Mouse (Mus musculus) midbrain, embryonic 11.5 days (tissue): Measurements from ENCODE around the gene Msl3l2. TPM values are rescaled to one million over a fixed set of nuclear protein-coding genes. Genes with fewer than 3 reads are reported as not detected.

Source experiments
- ATAC-seq: fragments of 200-750 bp; cut with Nextera tagmentation; 2 replicates; pipeline ENCODE4 v1.8.0; 2017; ENCODE audit warnings: moderate TSS enrichment, moderate library complexity; ENCODE audit not compliant: low FRiP score
- DNase-seq: peaks from one replicate; pipeline ENCODE4 v3.0.0; 2015; ENCODE audit warnings: low spot score; ENCODE audit errors: missing footprints
- H3K27ac ChIP-seq: fragments of 300-500 bp; sonication (generic); 2 replicates; pipeline ENCODE4 v1.5.1; 2014; ENCODE audit warnings: low read depth, low read length
- H3K27me3 ChIP-seq: fragments of 300-500 bp; sonication (generic); 2 replicates; pipeline ENCODE4 v1.6.1; 2014; ENCODE audit warnings: mild to moderate bottlenecking, low read length, moderate library complexity, mixed read lengths; ENCODE audit not compliant: control insufficient read depth, insufficient read depth
- H3K36me3 ChIP-seq: fragments of 300-500 bp; sonication (generic); 2 replicates; pipeline ENCODE4 v1.6.1; 2014; ENCODE audit warnings: mild to moderate bottlenecking, low read length, moderate library complexity, mixed read lengths; ENCODE audit not compliant: control insufficient read depth, insufficient read depth
- H3K4me1 ChIP-seq: fragments of 300-500 bp; sonication (generic); 2 replicates; pipeline ENCODE4 v1.6.1; 2014; ENCODE audit warnings: low read length; ENCODE audit not compliant: control insufficient read depth, insufficient read depth
- H3K4me2 ChIP-seq: fragments of 300-500 bp; sonication (generic); 2 replicates; pipeline ENCODE4 v1.6.1; 2014; ENCODE audit warnings: mild to moderate bottlenecking, moderate library complexity
- H3K4me3 ChIP-seq: fragments of 300-500 bp; sonication (generic); 2 replicates; pipeline ENCODE4 v1.5.1; 2014; ENCODE audit warnings: low read depth, low read length
- H3K9ac ChIP-seq: fragments of 300-500 bp; sonication (generic); 2 replicates; pipeline ENCODE4 v1.6.1; 2014; ENCODE audit warnings: low read length
- H3K9me3 ChIP-seq: fragments of 300-500 bp; sonication (generic); 2 replicates; pipeline ENCODE4 v1.6.1; 2016; ENCODE audit warnings: low read length; ENCODE audit not compliant: control insufficient read depth
- WGBS: fragments of 180-500 bp; shearing (Covaris S2); extraction: QIAGEN DNeasy Blood & Tissue Kit; methylation state at CpG from one replicate; pipeline ENCODE4 v1.1.7; 2014; 5-methylcytosine and 5-hydroxymethylcytosine counted together
- polyA plus RNA-seq: library from polyadenylated mRNA; unstranded; fragments of >200 nt; fragmentation: Nextera tagmentation; extraction: Ambion mirVana; gene quantifications from 2 replicates; pipeline ENCODE4 v1.2.1, GENCODE M21; 2014

Msl3l2 gene
- polyA plus RNA-seq, 1 experiment from 2014 or later: 7.5 TPM

- WGBS: 33% methylated on average over 2 of the region's 2 CpGs
- DNase-seq (no peak), ATAC-seq (peak; percentile 61)
These were observed 52.0 kb downstream of the Msl3l2 start for GRCm38 (mm10) chr10:56158748-56159147.

DNA sequence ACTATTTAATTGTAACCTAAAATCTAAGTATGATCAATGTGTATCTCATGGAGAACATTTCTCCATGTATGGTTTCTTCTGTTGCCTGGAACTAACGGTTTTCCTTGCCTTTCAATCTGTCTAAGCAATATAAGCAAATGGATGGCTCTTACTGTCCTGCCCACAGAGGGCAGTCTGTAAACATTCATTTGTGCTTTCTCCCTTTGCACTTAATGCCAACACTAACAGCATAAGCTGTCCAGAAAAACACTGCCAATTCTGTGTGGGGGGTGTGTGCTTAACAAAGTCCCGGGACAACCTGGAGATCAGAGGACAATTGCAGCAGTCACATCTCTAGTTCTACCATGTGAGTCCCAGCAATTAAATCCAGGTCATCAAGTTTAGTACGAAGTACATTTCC, 57.7 kb downstream of the Msl3l2 start:
- no peak overlapping the region for H3K4me2 ChIP-seq
- ATAC-seq: no peak
- H3K27ac ChIP-seq: no peak overlapping the region
- H3K27me3 ChIP-seq: no peaks in the 10 kb centered on the region
- H3K9ac ChIP-seq: no peak overlapping the region
- DNase-seq: no peak
- no peaks in the 10 kb centered on the region for H3K36me3 ChIP-seq
- H3K9me3 ChIP-seq: no peaks in the 10 kb centered on the region
- WGBS: 80% methylated on average over 3 of the region's 3 CpGs
- no peaks in the 10 kb centered on the region for H3K4me1 ChIP-seq
- H3K4me3 ChIP-seq: no peak overlapping the region

More at GRCm38 (mm10) chr10:56158748-56159147, 52.0 kb downstream of the Msl3l2 start:
- no peak overlapping the region for H3K4me2 ChIP-seq
- H3K4me3 ChIP-seq: no peak overlapping the region
- H3K27ac ChIP-seq: no peak overlapping the region
- H3K27me3 ChIP-seq: no peaks in the 10 kb centered on the region
- no peaks in the 10 kb centered on the region for H3K36me3 ChIP-seq
- H3K4me1 ChIP-seq: no peaks in the 10 kb centered on the region
- H3K9ac ChIP-seq: no peak overlapping the region
- no peaks in the 10 kb centered on the region for H3K9me3 ChIP-seq

DNA sequence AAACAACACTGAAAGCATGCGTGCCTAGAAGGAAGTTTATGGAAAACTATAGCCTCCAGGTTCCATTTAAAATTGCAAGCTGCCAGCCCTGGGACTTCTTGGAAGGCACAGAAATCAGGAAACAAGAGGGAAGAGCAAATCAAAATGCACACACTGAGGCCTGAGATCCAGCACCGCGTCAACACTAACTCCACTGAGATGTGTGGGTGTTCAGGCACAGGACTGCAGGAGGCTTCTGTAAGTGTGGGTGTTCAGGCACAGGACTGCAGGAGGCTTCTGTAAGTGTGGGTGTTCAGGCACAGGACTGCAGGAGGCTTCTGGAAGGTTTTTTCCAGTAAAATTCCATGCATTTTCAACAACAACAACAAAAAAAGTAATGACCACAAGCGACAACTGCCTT, 59.0 kb downstream of the Msl3l2 start:
- Histone ChIP-seq H3K27ac (no peak overlapping the region), H3K4me1 (no peaks in the 10 kb centered on the region), H3K4me2 (no peak overlapping the region), H3K36me3 (no peaks in the 10 kb centered on the region), H3K9me3 (no peaks in the 10 kb centered on the region), H3K9ac (no peak overlapping the region), H3K4me3 (no peak overlapping the region), H3K27me3 (no peaks in the 10 kb centered on the region)
- ATAC-seq (no peak), DNase-seq (no peak)
- WGBS: 82% methylated on average over 4 of the region's 4 CpGs

Other genes starting within 250 kb of the Msl3l2 start
- 3.7 and 3.8 TPM in 2 replicates for gene Tbc1d32, start 121.8 kb downstream of the Msl3l2 start, polyA plus RNA-seq